Mouse (Mus musculus) lung, postnatal 0 days (tissue): ENCODE results near the gene Cd200r1. TPM values are rescaled to one million over a fixed set of nuclear protein-coding genes. Genes with fewer than 3 reads are reported as not detected.
"Not testable (repeated sequence)": the region's sequence is repeated elsewhere in the genome, so short reads cannot be mapped to it uniquely, and the experiment has no call there.

Experiments used
- ATAC-seq: fragments of 200-750 bp; cut with Nextera tagmentation; 2 replicates; pipeline ENCODE4 v1.8.0; 2017; ENCODE audit warnings: moderate library complexity
- DNase-seq: peaks from one replicate; pipeline ENCODE4 v3.0.0-alpha.2; 2016; ENCODE audit warnings: low spot score
- H3K27ac ChIP-seq: fragments of 300-500 bp; sonication (generic); 2 replicates; pipeline ENCODE4 v1.5.1; 2014; ENCODE audit warnings: antibody characterized with exemption, mild to moderate bottlenecking, low read length, mixed read lengths
- H3K27me3 ChIP-seq: fragments of 300-500 bp; sonication (generic); replicated peaks from 2 replicates; pipeline ENCODE4 v1.6.1; 2014; ENCODE audit warnings: low read length, mixed read lengths; ENCODE audit not compliant: insufficient read depth
- H3K36me3 ChIP-seq: fragments of 300-500 bp; sonication (generic); 2 replicates; pipeline ENCODE4 v1.6.1; 2014; ENCODE audit warnings: low read length, mixed read lengths; ENCODE audit not compliant: insufficient read depth
- H3K4me1 ChIP-seq: fragments of 300-500 bp; sonication (generic); 2 replicates; pipeline ENCODE4 v1.6.1; 2014; ENCODE audit warnings: antibody characterized with exemption, low read depth, low read length, mixed read lengths; ENCODE audit not compliant: insufficient read depth
- H3K4me2 ChIP-seq: fragments of 300-500 bp; sonication (generic); replicated peaks from 2 replicates; pipeline ENCODE4 v1.6.1; 2014; ENCODE audit warnings: low read depth, mild to moderate bottlenecking, low read length, moderate library complexity, mixed read lengths
- H3K4me3 ChIP-seq: fragments of 300-500 bp; sonication (generic); 2 replicates; pipeline ENCODE4 v1.5.1; 2014; ENCODE audit warnings: low read depth, low read length
- H3K9ac ChIP-seq: fragments of 300-500 bp; sonication (generic); replicated peaks from 2 replicates; pipeline ENCODE4 v1.6.1; 2014; ENCODE audit warnings: low read depth, mild to moderate bottlenecking
- H3K9me3 ChIP-seq: fragments of 300-500 bp; sonication (generic); 2 replicates; pipeline ENCODE4 v1.6.1; 2016; ENCODE audit warnings: low read length, mixed read lengths
- CTCF ChIP-seq: IDR thresholded peaks from 2 replicates; pipeline ENCODE4 v1.5.1; 2016; ENCODE audit warnings: antibody characterized with exemption, mild to moderate bottlenecking
- EP300 ChIP-seq: IDR thresholded peaks from 2 replicates; pipeline ENCODE4 v1.6.1; 2016; ENCODE audit warnings: antibody characterized with exemption, mild to moderate bottlenecking, control low read depth
- WGBS: fragments of 180-500 bp; shearing (Covaris S2); extraction: QIAGEN DNeasy Blood & Tissue Kit; methylation state at CpG from one replicate; pipeline ENCODE4 v1.1.7; 2014; 5-methylcytosine and 5-hydroxymethylcytosine counted together
- polyA plus RNA-seq: library from polyadenylated mRNA; unstranded; fragments of >200 nt; fragmentation: Nextera tagmentation; extraction: Ambion mirVana; gene quantifications from 2 replicates; pipeline ENCODE4 v1.2.1, GENCODE M21; 2015

The Cd200r1 gene
- polyA plus RNA-seq, 1 experiment from 2014 or later, result 3.8 TPM

DNA sequence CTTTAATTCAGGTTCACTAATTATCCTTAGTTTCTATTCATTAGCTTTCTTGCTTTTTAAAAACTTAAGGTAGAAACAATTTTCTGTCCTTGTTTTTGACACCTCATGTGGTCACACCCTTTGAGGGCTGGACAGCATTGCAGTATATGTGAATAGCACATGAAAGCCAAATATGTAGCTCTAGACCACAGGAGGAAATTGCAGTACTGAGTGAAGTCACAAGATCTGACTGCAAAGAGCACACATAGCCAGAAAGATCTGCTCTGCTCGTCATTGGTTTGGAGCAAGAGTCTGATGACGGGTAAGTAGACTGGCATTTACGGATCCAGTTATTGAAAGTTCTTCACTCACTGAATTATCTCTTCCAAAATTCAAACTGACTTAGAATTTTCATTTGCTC lies 46.0 kb downstream of the Cd200r1 start, which contains the start of gene Cd200r4:
Cd200r4 (plus strand) TSS at position 190 of the 400 bp plus-strand sequence.
- Histone ChIP-seq H3K9ac (no peak within 1 kb of the TSS), H3K27ac (no peak within 1 kb of the TSS), H3K4me3 (no peak within 1 kb of the TSS), H3K4me1 (no peaks in the 10 kb centered on the region), H3K9me3 (no peaks in the 10 kb centered on the region), H3K36me3 (no peaks in the 10 kb centered on the region), H3K27me3 (no peaks in the 10 kb centered on the region), H3K4me2 (no peak within 1 kb of the TSS)
- TF ChIP-seq EP300, result no peak
- TF ChIP-seq CTCF, result no peak
- DNase-seq (no peak), ATAC-seq (no peak)
- WGBS, result 80% methylated on average over 3 of the region's 3 CpGs

GRCm38 (mm10) chr16:44812468-44813065 lies 47.0 kb downstream of the Cd200r1 start:
- Histone ChIP-seq H3K27me3 (no peaks in the 10 kb centered on the region), H3K4me2 (no peak overlapping the region), H3K9me3 (no peaks in the 10 kb centered on the region), H3K4me1 (no peaks in the 10 kb centered on the region), H3K27ac (no peak overlapping the region), H3K36me3 (no peaks in the 10 kb centered on the region), H3K4me3 (no peak overlapping the region), H3K9ac (no peak overlapping the region)
- no peak for DNase-seq
- no peak for ATAC-seq
- 80% methylated on average over 6 of the region's 6 CpGs for WGBS
- TF ChIP-seq CTCF, result no peak
- TF ChIP-seq EP300, result no peak

DNA sequence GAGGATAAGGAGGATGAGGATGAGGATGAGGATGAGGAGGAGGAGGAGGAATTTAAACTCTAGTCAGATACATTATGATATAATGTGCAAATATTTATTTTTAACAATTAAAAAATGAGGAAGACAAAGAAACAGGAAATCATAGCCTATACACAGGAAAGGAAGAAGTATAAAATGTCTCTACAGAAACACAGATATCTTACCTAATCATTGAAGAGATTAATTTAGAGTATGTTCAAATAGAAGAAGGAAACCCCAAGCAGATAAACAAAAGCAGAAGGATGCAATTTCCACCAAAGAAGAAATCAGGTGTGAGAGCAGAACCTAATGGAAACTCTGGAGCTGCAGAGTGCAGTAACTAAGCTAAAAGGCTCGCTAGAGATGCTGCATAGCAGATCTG lies 52.5 kb downstream of the Cd200r1 start:
- H3K4me2 ChIP-seq, result no peak overlapping the region
- no peaks in the 10 kb centered on the region for H3K27me3 ChIP-seq
- no peak overlapping the region for H3K4me3 ChIP-seq
- WGBS, result 55% methylated on average over 1 of the region's 1 CpGs
- DNase-seq, result no peak
- TF ChIP-seq EP300, result no peak
- TF ChIP-seq CTCF, result no peak
- no peaks in the 10 kb centered on the region for H3K9me3 ChIP-seq
- H3K4me1 ChIP-seq, result no peaks in the 10 kb centered on the region
- H3K27ac ChIP-seq, result no peak overlapping the region
- H3K36me3 ChIP-seq, result no peaks in the 10 kb centered on the region
- no peak for ATAC-seq
- no peak overlapping the region for H3K9ac ChIP-seq

GRCm38 (mm10) chr16:44820545-44820944 lies 55.0 kb downstream of the Cd200r1 start:
- Histone ChIP-seq H3K27ac (no peak overlapping the region), H3K4me2 (no peak overlapping the region)
- WGBS, result 70% methylated on average over 4 of the region's 4 CpGs

GRCm38 (mm10) chr16:44832286-44832685 lies 66.8 kb downstream of the Cd200r1 start:
- TF ChIP-seq EP300 (no peak), CTCF (no peak)
- no peak for DNase-seq
- Histone ChIP-seq H3K4me1 (no peaks in the 10 kb centered on the region), H3K27ac (no peak overlapping the region), H3K4me2 (no peak overlapping the region), H3K9me3 (no peaks in the 10 kb centered on the region), H3K9ac (no peak overlapping the region), H3K4me3 (no peak overlapping the region), H3K27me3 (no peaks in the 10 kb centered on the region), H3K36me3 (no peaks in the 10 kb centered on the region)
- WGBS, result 40% methylated on average over 3 of the region's 3 CpGs
- no peak for ATAC-seq

More at GRCm38 (mm10) chr16:44820545-44820944, 55.0 kb downstream of the Cd200r1 start:
- TF ChIP-seq CTCF (no peak), EP300 (no peak)
- no peaks in the 10 kb centered on the region for H3K27me3 ChIP-seq
- DNase-seq (no peak), ATAC-seq (no peak)
- H3K9ac ChIP-seq, result no peak overlapping the region
- no peaks in the 10 kb centered on the region for H3K4me1 ChIP-seq
- no peaks in the 10 kb centered on the region for H3K36me3 ChIP-seq
- no peaks in the 10 kb centered on the region for H3K9me3 ChIP-seq
- no peak overlapping the region for H3K4me3 ChIP-seq

DNA sequence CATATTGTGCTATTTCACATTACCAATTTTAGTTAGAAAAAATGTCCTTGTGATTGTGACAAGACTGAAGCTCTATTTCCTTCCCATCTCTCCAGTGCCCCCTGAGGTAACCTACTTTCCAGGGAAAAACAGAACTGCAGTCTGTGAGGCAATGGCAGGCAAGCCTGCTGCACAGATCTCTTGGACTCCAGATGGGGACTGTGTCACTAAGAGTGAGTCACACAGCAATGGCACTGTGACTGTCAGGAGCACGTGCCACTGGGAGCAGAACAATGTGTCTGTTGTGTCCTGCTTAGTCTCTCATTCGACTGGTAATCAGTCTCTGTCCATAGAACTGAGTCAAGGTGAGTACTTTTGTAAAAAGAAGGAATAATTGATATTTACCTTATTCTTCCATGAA lies 67.7 kb downstream of the Cd200r1 start:
- H3K4me2 ChIP-seq, H3K27me3 ChIP-seq, DNase-seq, H3K27ac ChIP-seq, H3K4me3 ChIP-seq, H3K9me3 ChIP-seq, H3K4me1 ChIP-seq, H3K9ac ChIP-seq, ATAC-seq, H3K36me3 ChIP-seq: not testable (repeated sequence)
- WGBS, result 29% methylated on average over 2 of the region's 2 CpGs

Other genes with a start within 250 kb of the Cd200r1 start
- 13.7 and 14.1 TPM in 2 replicates for gene Boc, start 206.8 kb upstream of the Cd200r1 start, polyA plus RNA-seq
- gene Nepro, start 41.4 kb upstream of the Cd200r1 start, polyA plus RNA-seq, result 3.6 and 3.7 TPM in 2 replicates
- gene Gtpbp8, start 19.4 kb upstream of the Cd200r1 start, polyA plus RNA-seq, result 17.2 and 19.5 TPM in 2 replicates
- gene Cd200r4, start 46.0 kb downstream of the Cd200r1 start, polyA plus RNA-seq, result 0.75 and 0.80 TPM in 2 replicates
- gene Cd200r2, start 101.4 kb downstream of the Cd200r1 start, polyA plus RNA-seq, result not detected in 2 replicates
- gene Cd200r3, start 177.9 kb downstream of the Cd200r1 start, polyA plus RNA-seq, result 0.87 and 0.92 TPM in 2 replicates